Mouse (Mus musculus): ENCODE measurements around the gene Glb1l2.

The Glb1l2 gene

GRCm38 (mm10) chr9:26805935-26806666, at the start of gene Glb1l2:
Gene Glb1l2, minus strand, starts transcription at chr9:26806468.
- DNase-seq = peak; percentile 85 to 91

DNA sequence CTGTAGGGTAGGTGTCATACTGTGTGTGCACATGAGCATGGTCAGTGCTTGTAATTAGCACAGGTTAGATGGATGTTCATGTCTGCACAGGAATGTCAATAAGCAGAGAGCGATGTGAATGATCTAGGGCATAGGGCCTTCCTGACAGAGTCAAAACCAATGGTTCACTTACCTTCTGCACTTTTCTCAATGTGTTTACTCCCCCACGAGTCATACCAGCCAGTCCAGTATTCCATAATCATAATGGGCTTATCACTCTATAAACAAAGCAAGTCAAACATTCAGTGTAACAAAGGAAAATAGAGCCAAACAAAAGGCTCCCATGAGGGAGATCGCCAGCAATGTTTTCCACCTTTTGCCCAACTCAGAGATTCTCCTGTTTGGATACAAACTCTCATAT, 24.8 kb upstream of the Glb1l2 start:
- DNase-seq = no peak

GRCm38 (mm10) chr9:26819942-26820341, 13.7 kb upstream of the Glb1l2 start:
- DNase-seq = no peak

- no peak for DNase-seq
Measured at GRCm38 (mm10) chr9:26808735-26809134, 2.5 kb upstream of the Glb1l2 start.

- no peak for DNase-seq
Measured at GRCm38 (mm10) chr9:26804321-26804720, 1.9 kb downstream of the Glb1l2 start.

GRCm38 (mm10) chr9:26800357-26800756, 5.9 kb downstream of the Glb1l2 start:
- no peak for DNase-seq

GRCm38 (mm10) chr9:26798731-26799130, 7.5 kb downstream of the Glb1l2 start:
- no peak for DNase-seq

DNA sequence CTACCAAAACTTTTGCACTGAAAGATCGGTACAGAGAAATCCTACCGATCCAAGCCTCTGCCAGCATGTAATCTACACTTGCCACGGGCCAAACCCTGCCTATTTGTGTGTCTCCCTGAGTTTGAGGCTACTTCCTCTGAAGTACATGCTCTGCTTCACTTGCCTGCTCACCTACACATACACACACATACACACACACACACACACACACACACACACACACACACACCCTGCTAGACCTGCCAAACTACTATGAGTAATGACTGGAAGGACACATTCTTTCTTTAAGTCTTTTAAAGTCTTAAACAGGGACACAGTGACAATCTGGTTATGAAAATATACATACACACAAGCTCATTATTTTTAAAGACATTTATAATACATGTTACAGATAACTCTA, 8.1 kb downstream of the Glb1l2 start:
- DNase-seq = no peak

DNA sequence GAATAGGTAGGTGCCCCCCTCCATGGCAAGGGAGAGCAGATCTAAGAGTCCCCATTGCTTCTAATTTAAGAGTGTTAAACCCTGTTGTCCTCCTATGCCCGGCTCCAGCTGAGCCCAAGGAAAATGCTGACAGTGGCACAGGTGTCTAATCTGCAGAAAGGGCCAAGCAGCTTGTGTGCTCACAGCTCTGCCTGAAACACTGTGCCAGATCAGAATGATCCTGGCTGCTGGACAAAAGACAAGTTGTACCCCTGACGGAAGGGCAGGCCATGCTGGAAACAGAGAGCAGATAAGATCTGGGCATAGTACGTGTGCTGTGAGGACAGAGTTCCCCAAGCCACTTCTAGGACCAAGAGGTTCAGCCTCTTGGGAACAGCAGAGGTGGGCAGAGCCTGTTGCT, 13.4 kb downstream of the Glb1l2 start:
- peak; percentile 65 to 77 for DNase-seq

DNA sequence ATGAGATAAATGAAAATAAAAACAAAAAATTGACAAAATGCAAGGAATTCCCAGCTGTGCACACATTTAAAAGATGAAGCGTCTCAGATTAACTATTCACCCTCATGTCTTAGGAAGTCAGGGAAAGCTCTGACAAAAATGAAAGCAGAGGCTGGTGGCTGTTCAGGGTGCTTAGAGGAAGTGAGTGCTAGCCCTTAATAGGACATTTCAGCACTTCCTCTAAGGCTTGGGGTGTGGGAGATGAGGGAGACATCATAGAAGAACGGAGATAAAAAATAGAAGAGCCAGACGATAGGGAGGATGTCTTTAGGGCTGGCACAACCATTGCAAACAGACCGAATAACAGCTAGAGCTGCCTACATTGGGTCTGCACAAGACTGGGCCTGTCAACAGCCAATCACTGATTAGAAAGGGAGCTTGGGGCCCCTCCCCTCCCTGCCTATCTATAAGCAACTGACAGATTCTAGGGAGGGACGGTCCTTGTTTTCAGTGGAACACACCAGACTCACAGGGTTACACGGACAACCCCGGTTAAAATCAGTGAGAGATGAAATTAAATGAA, 22.8 kb downstream of the Glb1l2 start:
- no peak for DNase-seq

- no peak for DNase-seq
Measured at GRCm38 (mm10) chr9:26778421-26778820, 27.8 kb downstream of the Glb1l2 start.

GRCm38 (mm10) chr9:26776122-26776902, 30.0 kb downstream of the Glb1l2 start:
- DNase-seq = peak; percentile 77 to 83

- DNase-seq = no peak
Measured at GRCm38 (mm10) chr9:26775700-26776099, 30.6 kb downstream of the Glb1l2 start.

GRCm38 (mm10) chr9:26768181-26768580, 38.1 kb downstream of the Glb1l2 start:
- no peak for DNase-seq

GRCm38 (mm10) chr9:26762477-26762876, 43.8 kb downstream of the Glb1l2 start:
- DNase-seq = no peak

GRCm38 (mm10) chr9:26760576-26760975, 45.7 kb downstream of the Glb1l2 start:
- DNase-seq = no peak

DNA sequence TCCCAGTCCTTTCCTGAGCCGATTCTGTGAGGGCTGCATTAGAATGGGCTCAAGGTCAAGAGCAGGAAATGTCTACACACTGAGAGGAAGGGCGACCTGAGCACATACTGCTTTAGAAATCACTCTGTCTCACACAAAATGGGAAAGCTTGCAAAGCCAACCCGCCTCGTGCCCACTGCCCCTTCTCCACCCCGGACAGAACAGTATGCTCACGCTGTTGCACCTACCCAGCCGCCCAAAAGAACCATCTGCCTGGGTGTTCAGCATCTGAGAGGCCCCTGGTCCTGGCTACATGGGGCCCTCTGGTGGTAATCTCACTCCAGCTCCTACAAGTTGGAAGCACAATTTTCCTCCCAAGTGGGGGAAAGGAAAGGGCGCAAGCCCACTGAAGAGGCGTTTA, 46.2 kb downstream of the Glb1l2 start:
- DNase-seq = peak; percentile 81 to 86

DNA sequence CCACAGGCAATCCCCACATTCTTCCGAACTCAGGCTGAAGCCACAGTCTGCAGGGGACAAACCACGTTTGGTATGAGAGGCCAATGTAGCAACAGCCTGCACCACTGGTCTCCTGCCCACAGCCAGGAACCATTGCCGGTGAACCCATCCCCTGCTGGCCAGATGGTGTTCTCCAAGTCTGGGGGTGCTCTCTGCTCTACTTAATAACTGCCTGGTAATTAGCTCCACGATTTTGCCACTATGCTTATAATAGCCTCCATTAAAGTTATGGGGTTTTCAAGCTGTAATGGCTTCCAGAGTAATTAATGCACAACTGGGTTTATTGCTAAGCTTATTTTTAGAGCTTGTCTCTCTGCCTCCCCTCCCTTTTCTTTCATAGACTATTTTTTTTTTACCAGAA, 57.4 kb downstream of the Glb1l2 start:
- no peak for DNase-seq

DNA sequence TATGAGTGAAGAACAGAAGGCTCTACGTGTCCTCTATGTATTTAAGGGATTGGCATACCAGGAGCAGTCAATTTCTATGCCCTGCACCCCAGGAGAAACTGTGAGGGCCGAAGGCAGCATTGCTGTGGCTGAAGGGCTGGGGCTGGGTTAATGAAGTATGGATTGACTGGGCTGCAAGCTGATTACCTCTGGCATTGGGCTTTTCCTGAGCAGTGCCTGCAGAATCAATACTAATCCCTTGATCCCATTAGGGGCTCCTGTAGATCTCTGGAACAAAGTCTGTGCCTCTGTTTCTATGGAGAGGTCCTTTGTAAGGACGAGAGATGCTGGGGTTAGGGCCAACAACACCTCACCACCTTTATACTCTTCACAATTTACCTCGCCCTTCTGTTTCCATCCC, 59.1 kb downstream of the Glb1l2 start:
- no peak for DNase-seq

- peak; percentile 40 to 62 for DNase-seq
Measured at GRCm38 (mm10) chr9:26742817-26743216, 63.5 kb downstream of the Glb1l2 start.

DNA sequence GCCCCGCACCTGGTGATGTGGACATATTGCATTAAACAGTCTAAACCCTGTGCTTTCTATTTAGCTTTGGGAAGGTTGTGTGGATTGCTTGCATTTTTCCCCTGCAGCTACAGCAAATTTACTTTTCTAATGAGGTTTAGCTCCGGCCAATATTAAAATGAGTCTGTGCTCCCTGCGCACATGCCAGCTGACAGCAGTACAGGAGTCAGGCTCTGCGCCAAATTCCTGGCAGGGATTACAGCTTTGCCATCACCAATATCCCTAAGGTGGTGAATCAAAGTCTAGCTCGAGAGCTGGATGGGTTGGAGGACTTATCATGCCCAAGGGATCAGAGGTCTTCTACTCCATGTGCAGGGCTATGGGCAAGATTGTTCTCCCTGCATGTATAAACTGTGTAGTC, 69.2 kb downstream of the Glb1l2 start:
- peak; percentile 82 to 85 for DNase-seq

GRCm38 (mm10) chr9:26733986-26734385, 72.3 kb downstream of the Glb1l2 start:
- peak; percentile 48 to 52 for DNase-seq

DNA sequence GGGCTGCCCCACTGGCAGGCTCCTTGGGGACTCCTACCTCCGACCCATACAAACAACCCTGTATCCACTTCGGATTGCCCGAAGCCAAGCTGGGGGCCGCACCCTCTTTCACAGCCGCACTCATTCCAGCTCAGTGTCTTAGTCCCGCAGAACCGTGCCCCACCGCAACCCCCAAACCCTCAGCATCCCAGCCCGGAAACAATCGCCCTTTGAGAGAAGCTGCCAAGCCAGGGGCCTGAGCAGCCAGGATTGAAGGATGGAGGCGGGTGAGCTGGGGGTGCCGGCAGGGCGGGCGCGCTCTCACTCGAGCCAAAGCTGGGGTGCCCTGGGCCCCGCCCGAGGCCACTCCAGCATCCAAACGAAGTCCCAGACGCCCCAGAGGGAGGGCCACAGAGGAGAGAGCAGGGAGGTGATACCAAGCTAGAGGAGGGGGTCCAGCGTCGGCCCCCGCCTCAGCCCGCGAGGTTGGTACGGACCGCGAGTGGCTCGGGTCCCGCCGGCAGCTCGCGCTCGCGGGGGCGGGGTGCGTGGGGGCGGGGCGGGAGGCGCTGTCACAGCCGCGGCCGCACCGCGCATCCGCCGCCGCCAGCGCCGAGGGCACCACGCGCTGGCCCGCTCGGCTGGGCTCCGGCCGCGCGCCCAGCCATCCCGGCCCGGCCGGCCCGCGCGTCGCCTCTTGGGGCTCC, 72.9 kb downstream of the Glb1l2 start, which contains the start of gene B3gat1:
TSS of gene B3gat1 (plus strand) at position 523 of the 686 bp plus-strand sequence.
- peak; percentile 55 to 64 for DNase-seq

Data from cerebellum, postnatal 14 days (tissue).